Mouse (Mus musculus) E14TG2a.4 (cell line): ENCODE data around the gene Triap1.
"Not testable (repeated sequence)": the region's sequence is repeated elsewhere in the genome, so short reads cannot be mapped to it uniquely, and the experiment has no call there.

Experiments used
- H3K27me3 ChIP-seq: 2 replicates; pipeline ENCODE4 v1.6.1; 2014; ENCODE audit warnings: low read length, control low read depth; ENCODE audit not compliant: insufficient read depth
- H3K36me3 ChIP-seq: 2 replicates; pipeline ENCODE4 v1.6.1; 2014; ENCODE audit warnings: low read length, control low read depth; ENCODE audit not compliant: insufficient read depth
- H3K4me1 ChIP-seq: replicated peaks from 2 replicates; pipeline ENCODE4 v1.6.1; 2014; ENCODE audit warnings: low read depth, low read length, control low read depth
- H3K4me3 ChIP-seq: replicated peaks from 2 replicates; pipeline ENCODE4 v1.5.1; 2014; ENCODE audit warnings: mild to moderate bottlenecking, low read length
- H3K9me3 ChIP-seq: 2 replicates; pipeline ENCODE4 v1.6.1; 2014; ENCODE audit warnings: low read length, control low read depth
- CTCF ChIP-seq: conservative IDR thresholded peaks from 2 replicates; pipeline ENCODE4 v1.5.1; 2014; ENCODE audit warnings: low read length
- NANOG ChIP-seq: IDR thresholded peaks from 2 replicates; pipeline ENCODE4 v1.6.1; 2014; ENCODE audit warnings: borderline replicate concordance, low read length, mixed read lengths
- POU5F1 ChIP-seq: IDR thresholded peaks from 2 replicates; pipeline ENCODE4 v1.6.1; 2014; ENCODE audit warnings: low read length, borderline replicate concordance

Triap1 gene

DNA sequence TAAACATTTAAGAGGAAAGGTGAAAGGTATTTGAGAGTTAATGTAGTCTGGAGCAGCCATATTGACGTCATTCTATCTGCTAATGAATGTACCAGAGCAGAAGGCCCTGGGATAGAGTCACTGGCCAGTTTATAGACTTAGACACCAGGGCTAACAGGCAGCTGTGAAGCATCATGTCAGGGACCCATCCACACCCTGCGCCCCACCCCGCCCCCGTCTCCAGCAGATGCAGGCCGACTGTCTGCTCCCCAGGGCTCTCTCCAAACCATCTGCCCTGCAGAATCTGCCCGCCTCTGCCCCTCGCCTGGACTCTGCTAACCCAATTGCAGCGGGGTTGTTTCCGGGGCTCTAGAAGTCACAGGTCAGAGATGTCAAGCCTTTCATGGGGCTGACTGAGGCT, 30.7 kb downstream of the Triap1 start:
- Histone ChIP-seq H3K4me1 (peaks cover 66% of the 10 kb centered on the region), H3K9me3 (no peaks in the 10 kb centered on the region), H3K27me3 (no peaks in the 10 kb centered on the region), H3K36me3 (peaks cover 5% of the 10 kb centered on the region; the same call in 1 of the 2 replicates), H3K4me3 (peak overlapping the region; percentile 45)
- TF ChIP-seq NANOG (no peak), POU5F1 (no peak), CTCF (no peak)

DNA sequence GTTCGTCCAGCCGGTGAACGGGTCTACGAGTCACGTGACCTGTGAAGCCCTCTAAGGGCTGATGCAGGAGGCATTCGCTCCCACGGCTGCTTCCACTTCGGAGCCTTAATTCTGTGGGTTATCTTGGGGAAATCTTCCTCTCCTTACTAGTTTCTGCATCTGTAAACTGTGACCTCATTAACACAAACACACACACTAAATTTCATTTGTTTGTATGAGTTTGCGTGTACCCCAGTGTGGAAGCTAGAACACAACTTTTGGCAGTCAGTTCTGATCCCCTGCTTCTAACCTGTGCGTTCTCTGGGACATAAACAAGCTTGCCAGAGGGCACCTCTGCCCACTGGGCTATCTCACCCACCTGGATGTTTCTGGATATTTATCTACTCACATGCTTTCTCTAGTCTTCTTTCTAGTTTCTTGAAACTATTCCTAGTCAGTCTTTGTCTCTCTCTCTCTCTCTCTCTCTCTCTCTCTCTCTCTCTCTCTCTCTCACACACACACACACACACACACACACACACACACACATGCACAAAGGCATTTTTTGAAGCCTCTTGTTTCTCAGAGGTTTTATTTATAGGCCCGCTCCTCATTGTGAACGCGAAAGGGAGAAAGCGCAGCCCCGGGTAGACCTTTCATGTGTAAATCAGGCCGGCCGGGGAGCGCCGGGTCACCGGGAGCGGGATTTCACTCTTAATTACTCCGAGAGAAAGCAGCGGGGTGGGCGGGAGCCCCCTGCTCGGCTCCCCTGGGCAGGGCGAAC, 32.6 kb downstream of the Triap1 start:
- no peaks in the 10 kb centered on the region for H3K27me3 ChIP-seq
- no peak for TF ChIP-seq NANOG
- TF ChIP-seq CTCF = no peak
- TF ChIP-seq POU5F1 = no peak
- no peaks in the 10 kb centered on the region for H3K9me3 ChIP-seq
- peak overlapping the region; percentile 56; the same call in 1 of the 2 replicates for H3K4me3 ChIP-seq
- H3K36me3 ChIP-seq = peaks cover 5% of the 10 kb centered on the region; the same call in 1 of the 2 replicates
- H3K4me1 ChIP-seq = peaks cover 58% of the 10 kb centered on the region

DNA sequence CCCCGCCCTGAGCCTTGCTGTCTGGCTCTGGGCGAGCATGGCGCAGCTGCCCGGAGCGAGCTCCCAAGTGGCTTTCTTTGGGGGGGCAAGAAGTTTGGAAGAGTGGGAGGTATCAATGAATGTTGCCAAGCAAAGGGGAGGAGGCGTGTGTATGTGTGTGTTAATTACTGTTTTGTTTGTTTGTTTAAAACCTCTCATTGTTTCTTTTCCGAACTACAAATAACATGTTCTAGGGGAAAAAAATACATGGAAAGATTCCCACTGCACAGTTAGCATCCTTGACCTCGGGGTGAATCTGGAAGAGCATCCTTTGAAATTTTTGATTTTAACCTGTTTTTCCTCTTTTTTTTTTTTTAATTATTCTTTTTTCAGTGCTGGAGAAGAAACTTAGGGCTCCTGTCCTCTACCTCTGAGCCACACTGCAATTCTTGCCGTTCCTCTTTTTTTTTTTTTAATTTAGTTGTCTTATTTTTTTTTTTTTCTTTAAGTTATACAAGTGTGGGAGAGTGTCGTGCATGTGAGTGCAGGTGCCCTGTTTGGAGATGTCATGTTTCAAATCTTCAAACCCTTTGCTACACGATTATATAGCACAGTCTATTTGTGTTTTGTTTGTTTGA, 33.3 kb downstream of the Triap1 start:
- Histone ChIP-seq H3K27me3 (no peaks in the 10 kb centered on the region), H3K4me3 (peak overlapping the region; percentile 56; the same call in 1 of the 2 replicates), H3K4me1 (peaks cover 53% of the 10 kb centered on the region), H3K9me3 (no peaks in the 10 kb centered on the region), H3K36me3 (no peaks in the 10 kb centered on the region)
- TF ChIP-seq NANOG (no peak), POU5F1 (no peak), CTCF (no peak)

DNA sequence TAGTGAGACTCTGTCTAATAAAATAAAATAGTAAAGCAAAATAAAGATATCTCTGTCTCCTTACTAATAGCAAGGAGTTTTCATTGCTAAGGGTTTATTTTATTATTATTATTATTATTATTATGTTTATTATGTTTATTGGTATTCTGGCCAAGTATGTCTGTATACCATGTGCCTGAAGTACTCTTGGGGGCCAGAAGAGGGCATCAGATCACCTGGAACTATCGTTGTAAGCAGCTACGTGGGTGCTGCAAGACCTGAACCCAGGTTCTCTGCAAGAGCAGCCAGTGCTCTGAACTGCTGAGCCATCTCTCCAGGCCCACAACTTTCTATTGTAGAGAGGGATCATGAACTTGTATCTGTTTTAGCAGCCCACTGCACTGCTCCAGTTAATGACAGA, 34.4 kb downstream of the Triap1 start:
- TF ChIP-seq CTCF (peak; percentile 31; the same call in 1 of the 2 replicates), NANOG (no peak)
- Histone ChIP-seq H3K4me1 (peaks cover 47% of the 10 kb centered on the region), H3K27me3 (no peaks in the 10 kb centered on the region), H3K9me3 (no peaks in the 10 kb centered on the region), H3K36me3 (no peaks in the 10 kb centered on the region), H3K4me3 (no peak overlapping the region)

DNA sequence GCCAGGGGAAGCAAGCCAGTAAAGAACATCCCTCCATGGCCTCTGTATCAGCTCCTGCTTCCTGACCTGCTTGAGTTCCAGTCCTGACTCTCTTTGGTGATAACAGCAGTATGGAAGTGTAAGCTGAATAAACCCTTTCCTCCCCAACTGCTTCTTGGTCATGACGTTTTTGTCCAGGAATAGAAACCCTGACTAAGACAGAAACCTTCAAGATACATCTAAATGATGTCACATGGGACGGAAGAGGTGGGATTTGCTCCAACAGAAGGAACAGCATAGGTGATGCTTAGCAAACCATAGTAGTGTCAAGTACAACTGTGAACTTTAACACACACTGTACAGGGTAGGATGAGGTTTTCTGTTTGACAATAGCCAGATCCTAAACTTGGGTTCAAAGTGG, 37.9 kb downstream of the Triap1 start:
- H3K4me3 ChIP-seq, H3K9me3 ChIP-seq, H3K36me3 ChIP-seq, H3K27me3 ChIP-seq: not testable (repeated sequence)
- peaks cover 15% of the 10 kb centered on the region for H3K4me1 ChIP-seq

DNA sequence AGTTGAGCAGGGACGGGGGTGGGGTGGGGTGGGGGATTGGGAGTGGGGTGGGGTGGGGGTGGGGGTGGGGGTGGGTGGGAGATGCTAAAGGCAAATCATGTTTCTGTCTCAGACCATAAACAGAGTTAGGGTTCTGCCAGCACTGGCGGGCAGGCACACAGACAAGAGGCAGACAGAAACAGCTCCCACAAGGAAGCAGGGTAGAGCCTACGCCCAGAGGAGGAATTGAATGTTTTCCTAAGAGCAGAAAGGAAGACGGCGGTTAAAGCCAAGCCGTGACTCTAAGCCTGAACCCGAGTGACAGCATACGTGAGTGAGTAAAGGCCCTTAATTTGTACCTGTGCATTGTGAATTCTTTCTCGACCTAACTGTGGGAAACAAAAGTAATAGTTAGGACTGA, 50.9 kb downstream of the Triap1 start:
- TF ChIP-seq POU5F1 (no peak), CTCF (no peak), NANOG (no peak)
- Histone ChIP-seq H3K9me3 (no peaks in the 10 kb centered on the region), H3K4me1 (peaks cover 67% of the 10 kb centered on the region), H3K36me3 (no peaks in the 10 kb centered on the region), H3K4me3 (no peak overlapping the region), H3K27me3 (no peaks in the 10 kb centered on the region)

DNA sequence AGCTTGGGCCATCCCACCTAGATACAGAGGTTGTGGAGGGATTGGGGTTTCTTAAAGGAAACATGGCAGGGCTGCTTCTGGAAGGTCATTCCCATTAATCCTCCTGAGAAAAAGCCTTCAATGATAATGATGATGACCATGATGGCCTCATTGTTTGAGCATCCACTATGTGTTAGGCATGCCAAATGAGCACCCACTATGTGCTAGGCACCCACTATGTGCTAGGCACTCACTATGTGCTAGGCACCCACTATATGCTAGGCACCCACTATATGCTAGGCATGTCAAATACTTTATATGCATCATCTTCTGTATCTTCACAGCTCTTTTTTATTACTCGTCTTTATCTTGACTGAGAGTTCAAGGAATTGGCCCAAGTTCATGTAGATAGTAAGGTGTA, 51.9 kb downstream of the Triap1 start:
- H3K4me3 ChIP-seq = no peak overlapping the region
- H3K4me1 ChIP-seq = peaks cover 77% of the 10 kb centered on the region
- H3K36me3 ChIP-seq = no peaks in the 10 kb centered on the region
- H3K27me3 ChIP-seq = no peaks in the 10 kb centered on the region
- TF ChIP-seq CTCF = no peak
- no peak for TF ChIP-seq NANOG
- TF ChIP-seq POU5F1 = no peak
- H3K9me3 ChIP-seq = no peaks in the 10 kb centered on the region
